Mouse (Mus musculus) monocyte, adult 2 months (primary cell): ENCODE results near the gene Ddc.

ENCODE experiments used
- DNase-seq, 2 experiments: peaks; one replicate each; pipeline ENCODE4 v3.0.0; 2022; ENCODE audit warnings: low spot score in 2 of 2, low read depth in 1 of 2

The Ddc gene

DNA sequence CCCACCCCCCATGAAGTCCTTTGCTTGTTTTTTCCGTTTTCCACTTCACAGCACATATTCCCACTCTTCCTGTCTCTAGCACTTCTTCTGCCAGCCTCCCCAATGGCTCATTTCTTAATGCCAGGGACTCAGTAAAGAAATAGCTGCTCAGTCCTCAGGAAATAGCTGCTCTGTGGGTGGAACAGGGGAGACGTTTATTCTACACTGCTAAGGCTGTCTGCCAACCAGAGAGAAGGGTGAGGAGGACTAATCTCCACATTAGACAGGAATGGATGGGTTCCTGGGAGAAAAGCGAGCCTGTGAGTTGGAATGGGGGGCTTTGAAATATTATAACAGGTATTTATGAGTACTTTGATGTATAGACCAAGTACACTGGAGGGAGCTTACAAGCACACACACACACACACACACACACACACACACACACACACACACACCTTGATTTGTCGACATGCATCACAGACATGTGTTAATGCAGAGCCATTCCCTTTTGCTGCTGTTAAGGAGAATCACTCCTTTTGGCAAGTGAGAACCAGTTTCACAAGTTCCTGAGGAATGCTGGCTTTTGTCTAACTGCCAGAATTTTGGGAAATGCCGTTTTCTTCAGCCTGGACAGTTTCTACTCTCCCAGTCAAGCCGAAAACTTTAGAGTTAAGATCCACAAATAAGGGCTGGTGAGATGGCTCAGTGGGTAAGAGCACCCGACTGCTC is 9.9 kb upstream of the Ddc start:
- DNase-seq, result no peak

DNA sequence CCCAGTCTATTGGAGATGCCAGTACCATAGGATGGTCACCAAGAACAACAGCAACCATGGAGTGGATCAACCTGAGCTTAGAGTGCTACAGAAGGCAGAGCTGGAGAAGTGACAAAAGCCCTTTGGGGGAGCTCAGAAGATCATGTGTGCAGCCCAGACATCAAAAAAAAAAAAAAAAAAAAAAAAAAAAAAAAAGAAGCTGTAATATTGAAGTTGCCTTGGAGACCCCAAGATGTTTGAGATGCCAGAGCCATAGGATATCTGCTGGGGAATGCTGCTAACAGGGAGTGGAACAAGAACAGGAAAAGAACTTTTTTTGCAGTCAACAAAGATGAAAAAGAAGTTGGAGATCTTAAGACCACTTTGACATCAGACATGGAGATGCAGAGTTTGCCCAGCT is 7.6 kb upstream of the Ddc start:
- DNase-seq, result no peak

DNA sequence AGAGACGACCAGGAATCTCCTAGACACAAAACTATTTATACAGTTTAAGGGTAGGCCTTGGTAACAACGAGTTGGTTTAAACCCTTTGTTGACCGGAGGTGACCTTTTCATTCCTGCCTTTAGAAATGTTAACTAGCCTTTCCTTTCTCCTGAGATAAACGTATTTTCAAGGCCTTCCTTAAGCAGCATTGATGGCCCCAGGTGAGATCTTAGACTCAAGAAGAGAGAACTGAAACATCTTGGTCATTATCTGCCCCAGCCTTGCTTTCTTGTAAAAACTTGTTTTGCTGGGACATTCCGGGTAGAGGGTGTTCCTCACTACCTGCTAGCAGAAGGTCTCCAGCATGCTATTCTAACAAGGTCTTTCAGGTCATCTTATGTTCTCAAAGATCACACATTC is 7.1 kb upstream of the Ddc start:
- no peak for DNase-seq

DNA sequence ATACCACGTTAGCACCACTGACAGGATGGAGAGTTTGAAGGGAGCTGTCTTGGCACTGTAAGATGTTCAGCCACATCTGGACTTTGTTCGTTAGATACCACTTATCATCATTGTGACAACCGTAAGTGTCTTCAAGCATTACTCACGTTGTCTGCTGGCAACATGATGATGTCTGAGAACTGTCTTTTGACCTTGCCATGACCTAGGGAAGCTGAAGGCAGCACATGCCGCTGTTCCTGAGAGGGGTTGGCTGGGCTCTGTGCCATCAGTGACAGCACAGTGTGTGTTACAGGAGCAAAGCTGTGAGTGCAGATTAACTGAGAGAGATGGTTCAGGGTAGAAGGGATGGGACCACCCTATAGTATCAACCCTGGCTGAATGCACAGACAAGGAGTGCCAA is 3.6 kb upstream of the Ddc start:
- no peak for DNase-seq

DNA sequence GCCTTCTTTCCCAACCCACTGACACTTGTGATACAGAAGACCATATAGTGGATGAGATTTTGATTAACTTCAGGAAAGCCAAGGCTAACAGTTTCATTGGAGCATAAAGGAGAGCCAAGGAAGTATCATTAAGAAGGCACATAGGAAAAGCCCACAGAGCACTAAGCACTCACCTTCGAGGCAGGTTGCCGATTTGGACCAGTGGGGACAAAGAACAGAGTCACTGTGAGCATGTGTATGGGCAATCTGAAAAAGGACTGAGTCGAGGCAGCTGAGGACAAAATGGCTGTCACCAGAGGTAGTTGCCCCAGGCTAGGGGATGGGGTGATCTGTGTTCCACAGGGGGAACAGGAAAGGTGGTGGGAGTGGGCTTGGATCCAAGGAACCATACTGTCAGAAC is 552 bp upstream of the Ddc start:
- DNase-seq, result no peak

DNA sequence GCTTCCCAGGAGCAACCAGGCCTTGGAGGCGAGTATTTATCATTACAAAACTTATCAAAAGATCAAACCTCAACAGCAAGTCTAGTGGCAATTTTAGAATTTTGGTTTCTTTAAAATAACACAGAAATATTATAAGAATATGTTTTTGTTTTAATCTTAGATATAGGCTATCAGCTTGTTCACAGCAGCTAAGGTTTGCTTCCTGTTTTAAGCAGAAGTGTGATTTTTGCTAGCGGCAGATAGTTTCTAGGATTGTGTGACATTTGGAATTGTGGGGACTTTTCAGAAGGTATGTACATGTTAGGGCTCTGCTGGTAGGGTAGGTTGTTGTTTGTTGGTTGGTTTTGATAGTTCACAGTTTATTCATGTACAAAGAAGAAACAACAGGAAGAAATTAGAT is 2.5 kb downstream of the Ddc start:
- DNase-seq, result no peak

DNA sequence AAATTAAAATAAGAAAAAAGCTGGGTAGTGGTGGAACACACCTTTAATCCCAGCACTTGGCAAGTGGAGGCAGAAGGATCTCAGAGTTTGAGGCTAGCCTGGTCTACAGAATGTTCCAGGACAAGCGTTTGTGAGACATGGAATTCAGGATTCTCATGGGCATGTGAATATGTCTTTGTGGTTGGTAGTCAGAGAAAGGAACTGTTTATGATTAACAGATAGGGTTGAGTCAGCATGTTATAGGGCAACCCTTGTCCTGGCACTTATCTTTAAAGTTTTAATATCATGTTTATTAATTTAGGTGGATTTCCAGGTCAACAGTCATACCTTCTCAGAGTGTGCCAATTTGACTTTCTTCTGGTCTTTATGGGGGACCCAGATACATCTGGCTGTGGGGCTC is 4.2 kb downstream of the Ddc start:
- DNase-seq, result no peak

DNA sequence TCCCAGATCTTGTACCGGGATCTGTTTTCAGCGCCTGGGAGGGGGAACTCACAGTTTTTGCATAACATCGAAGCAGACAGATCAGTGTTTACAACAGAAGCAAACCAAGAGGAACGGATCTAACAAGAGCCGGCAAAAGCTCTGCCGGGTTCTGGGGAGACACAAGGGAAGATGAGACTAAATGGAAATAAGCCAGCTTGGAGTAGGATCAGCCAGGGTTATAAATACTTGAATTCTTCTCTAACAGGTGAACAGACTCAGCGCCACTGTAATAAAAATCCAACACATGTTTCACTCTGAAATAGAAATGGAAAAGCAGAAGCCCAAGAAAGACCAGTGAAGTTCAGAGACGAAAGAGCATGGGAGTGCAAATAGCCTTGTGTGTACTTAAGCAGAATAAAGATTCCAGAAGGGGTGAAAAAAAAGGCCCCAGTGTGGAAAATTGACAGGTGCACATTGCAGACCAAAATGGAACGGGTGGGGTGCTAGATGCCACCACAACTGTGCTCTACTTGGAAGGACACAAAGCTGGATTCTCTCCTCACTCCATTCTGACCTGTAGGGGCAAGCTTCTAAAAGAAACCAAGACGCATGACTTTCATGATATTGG is 4.8 kb downstream of the Ddc start:
- no peak for DNase-seq

DNA sequence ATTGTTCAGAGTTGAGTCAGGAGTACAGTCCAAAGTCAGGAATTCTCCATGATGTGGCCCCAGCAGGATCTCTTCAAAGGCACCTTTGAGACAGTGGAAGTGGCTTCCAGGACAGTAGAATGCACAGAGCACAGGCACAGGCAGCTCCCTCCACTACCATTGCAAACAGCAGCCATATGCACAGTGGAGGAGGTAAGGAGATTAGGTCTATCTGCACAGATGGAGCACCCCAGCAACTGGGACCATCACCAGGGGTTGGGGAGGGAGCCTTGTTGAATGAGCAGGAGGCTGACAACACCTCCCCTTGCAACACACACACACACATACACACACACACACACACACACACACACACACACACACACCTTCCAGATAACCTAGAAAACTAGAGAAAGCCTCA is 6.1 kb downstream of the Ddc start:
- DNase-seq, result no peak

DNA sequence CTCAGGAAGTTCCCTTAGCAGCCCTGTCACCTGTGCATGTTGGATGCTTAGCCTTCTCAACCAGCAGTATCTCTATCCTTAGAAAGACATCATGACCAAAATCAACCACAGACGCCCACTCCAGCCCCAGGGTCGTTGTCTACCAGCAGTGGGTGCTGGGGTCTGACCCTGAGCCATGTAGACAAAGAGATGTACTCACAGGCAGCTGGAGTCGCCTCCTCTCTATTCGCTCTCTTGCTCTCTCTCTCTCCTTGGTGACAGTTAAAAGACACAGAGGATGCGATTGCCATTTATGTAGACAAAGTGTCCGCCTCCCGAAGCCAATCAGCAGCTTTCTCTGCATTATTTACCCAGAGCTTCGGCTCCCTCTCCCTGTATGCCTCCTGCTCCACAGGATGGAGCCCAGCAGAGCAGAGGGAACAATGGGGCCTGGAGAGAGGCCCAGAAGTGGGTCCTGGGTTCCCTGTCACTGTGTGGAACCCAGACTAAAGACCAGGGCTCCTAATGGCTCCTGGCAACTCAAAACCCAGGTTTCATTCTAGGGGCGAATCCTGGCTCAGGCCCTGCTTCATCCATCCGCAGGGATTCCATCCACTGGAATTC is 7.7 kb downstream of the Ddc start:
- no peak for DNase-seq

DNA sequence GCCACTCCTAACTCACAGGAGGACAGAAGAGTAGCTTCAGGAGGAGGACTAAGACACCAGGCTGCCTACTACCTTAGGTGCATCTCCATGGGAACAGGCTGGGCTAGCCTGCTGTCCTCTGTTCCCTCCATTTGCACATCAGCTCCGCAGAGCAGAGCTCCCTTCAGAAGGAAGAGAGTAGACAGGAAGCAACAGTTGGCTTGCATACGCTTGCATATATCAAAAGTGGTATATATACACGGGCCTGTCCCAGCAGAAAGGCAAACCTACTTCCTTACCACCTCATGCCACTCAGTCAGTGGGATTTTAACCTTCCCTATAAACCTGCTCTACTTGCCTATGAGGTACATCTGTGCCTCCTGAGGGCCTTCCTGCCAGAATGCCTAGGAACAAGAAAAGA is 9.2 kb downstream of the Ddc start:
- no peak for DNase-seq

DNA sequence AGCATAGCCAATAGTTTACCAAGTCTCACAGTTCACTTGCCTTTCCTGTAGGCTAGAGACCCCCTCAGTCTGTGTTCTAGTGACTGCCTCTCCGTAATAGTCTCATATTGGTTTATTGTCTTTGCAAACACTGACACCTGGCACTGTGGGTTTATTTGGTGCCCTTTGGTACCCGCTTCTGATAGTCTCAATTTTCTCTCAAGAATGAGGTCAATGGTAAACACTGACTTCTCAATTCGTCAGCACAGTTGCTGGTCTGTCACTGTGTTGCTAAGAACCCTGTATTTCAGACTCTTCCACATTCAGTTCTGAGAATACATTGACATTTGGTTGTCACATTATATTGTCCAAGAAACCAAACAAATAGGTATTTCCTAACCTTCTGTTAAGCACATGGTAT is 9.9 kb downstream of the Ddc start:
- no peak for DNase-seq

DNA sequence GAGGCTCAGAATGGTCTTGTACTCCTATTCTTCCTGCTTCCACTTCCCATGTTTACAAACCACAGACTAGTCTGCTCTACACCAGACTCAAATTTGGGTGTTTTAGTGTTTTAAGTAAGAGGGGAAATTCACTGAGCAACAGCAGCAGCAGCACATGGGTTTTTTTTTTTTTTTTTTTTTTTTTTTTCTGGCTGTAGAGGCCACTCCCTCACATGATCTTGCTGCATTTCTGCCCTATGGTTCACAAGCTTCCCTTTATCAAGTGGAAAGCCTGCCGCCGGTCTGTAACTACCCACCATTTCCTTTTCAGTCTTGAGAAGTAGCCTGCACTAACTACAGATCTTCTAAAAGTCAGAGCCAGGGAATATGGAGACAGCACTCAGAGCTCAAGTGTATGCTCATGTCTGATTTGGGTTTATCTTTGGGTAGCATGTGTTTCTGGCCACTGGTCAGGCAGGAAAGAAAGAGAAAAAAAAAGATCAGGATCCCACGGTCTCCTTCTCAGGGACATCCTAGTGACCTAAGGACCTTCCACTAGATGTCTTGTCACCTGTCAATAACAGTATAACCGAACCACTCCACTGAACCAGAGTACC is 11.4 kb downstream of the Ddc start:
- DNase-seq, result no peak

DNA sequence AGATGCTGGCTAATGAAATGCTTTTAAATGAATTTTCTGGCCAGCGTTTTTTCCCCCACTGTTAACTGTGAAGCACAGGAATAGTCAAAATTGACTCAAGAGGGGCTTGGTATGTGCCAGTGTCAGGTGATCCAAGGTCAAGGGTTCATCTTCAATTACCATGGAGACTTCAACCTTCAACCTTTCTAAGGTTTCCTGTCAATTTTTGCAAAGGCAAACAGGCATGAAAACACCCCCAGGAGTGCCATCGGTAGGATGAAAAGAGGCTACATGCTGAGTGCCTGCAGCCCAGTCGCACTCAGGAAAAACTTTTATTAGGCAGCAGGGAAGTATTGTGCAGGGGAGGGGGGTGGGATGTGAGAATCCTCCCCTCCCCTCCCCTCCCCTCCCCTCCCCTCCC is 12.0 kb downstream of the Ddc start:
- no peak for DNase-seq

DNA sequence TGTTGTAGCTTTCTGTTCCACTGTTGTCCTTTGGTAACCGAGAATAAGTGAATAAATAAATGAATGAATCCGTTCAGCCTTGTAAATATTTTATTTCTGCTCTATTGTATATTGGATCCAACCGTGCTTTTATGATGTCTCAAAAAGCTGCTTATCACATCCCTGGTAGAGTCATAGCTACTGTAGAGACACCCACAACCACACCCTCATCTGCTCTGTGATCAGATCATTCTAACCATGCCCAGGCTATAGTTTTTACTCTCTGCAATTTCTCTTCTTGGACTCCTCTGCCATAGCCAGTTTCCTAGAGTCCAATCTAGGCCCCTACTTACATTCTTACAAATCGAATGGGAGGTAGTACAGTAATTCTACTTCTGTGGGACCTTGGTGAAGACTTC is 12.7 kb downstream of the Ddc start:
- no peak for DNase-seq

DNA sequence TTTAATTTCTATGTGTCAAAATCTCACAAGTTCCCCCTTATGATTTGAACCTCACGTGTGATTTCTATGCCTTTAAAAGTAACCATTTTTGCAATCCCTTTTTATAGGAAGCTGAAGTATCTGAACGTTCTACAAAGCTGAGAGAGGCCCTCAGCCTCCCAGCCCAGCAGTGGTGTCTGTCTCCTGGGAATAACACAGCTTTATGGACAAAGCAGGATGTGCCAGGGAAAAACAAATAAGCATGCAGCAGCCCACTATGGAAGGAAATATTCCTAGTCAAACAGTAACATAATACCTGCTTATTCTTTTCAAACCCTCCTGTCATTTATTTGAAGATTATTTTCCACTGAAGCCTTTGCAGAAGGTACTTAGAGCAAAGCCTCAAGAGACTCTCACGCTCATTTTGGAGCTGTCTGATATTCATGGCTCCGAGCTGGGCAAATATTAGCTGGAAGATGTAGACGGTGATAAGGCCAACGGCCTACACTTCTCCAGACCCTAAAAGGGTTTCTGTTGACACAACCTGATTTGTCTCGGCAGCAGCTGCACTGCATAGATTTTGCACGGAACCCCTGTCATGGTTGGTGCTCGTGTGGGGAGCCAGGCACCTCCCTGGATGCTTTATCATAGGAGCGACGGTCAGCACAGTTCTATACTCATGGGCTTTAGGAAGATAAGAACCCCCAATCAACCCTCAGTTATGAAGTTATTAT is 13.3 kb downstream of the Ddc start:
- no peak for DNase-seq

DNA sequence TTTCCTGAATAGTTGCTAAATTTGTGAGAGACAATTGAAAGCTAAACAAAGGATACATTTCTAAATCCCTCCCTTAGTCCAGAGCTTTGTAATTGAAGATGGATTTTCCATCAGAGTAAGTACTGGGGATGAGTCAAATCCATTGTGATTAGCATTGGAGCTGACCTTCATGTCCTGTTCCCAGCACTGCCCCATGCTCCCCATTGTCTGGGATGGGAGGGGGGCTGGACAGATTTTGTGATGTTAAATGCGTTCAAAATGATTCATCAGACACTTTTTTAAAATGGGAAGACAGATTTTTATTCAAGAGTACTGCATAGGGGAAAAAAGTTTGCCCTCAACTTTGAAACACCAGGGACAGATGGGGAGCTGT is 16.2 kb downstream of the Ddc start:
- no peak for DNase-seq

DNA sequence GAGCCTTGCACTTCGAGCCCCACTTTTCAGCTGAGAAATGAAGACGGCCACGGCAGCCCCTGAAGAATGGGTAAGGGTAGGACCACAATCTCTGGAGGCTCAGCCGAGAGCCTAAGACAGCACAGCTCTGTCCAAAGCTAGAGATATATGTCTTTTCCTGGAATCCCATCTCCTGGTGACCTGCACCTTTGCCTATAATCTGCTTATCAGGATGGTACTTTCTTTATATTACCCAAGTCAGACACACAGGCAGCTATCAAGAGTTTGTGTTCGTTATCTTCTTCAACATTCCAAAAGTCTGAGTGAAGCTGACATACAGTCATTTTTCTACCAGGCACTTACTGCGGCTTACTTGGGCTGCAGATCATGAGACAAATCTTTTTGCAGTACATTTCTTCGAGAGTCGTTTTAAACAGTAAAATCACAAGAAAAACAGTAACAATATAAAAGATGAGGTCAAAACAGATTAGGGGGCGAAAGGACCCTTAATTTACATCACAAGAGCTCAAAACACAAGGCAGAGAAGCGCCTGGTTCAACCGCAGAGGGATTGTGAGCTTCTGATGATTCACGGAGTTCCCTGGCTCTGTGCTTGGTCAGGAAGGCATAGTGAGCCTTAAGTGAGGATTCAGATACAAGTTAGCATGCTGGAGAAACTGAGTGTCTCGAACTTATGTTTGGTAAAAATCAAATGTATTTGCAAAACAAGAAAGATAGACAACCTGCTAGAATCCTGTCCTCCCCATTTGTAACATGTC is 16.7 kb downstream of the Ddc start:
- DNase-seq, result no peak

DNA sequence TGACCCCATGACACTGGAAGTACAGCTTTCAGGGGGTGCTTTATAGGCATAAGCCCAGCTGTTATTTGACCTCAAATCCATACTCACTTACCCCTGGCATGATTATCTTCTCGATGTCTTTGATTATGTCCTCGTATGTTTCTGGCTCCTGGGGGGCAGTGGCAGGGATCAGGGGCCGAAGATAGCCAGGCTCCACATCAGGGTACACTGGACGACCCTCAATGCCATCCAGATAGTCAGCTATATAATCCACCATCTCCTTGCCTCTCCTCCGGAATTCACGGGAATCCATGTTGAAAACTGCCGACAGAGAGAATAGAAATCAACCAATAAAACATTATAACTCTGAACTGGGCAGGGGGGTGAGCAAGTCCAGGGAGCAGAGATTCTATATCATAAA is 17.6 kb downstream of the Ddc start:
- no peak for DNase-seq

DNA sequence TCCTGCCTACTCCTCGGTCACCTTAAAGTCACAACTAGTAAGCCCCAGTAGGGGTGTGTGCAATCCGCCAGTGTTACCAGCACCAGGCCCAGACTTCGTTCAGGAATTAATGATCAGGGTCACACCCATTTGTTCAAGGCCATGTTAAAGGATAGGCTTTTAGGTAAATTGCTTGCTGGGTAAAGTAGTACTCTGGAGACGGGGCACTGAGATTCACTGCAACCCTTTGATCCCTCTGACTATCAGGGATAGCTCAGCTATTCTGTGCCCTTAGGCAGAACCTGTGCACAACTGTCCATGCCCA is 18.3 kb downstream of the Ddc start:
- no peak for DNase-seq

DNA sequence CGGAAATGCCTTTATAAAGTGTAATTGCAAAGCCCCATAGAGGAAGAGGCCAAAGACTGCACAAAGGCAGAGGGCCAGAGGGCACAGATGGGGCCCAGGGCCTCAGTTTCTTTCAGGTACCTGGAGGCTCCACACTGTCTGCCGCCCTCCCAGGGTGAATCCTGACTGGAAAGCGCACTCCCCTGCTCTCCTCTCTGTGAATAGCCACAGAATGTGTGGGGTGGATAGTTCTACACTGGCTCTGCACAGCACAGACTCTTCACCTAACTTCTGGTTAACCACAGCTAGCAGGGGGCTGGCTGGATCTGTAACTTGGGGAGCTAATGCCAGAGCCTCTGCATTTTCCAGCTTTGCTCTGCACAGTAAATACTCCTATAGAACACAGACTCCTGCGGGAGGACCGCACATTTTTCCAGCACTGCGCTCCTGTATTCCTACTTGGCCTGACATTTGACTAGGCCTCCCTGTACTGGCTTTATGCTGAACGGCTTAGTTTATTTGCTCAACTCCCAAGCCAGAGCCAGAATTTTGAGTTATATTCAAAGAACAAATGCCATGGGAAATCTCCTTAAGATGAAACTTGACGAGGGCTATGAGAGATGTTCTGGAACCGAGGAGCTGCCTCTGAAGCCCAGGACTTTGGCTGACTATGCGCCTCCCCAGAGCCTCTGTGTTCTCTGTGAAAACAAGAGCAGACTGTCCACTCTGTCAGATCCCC is 18.8 kb downstream of the Ddc start:
- DNase-seq, result no peak
